Mouse (Mus musculus): ENCODE data around the gene Gm49510. TPM values are rescaled to one million over a fixed set of nuclear protein-coding genes. Genes with fewer than 3 reads are reported as not detected.

Gm49510 gene
- total and polyA plus RNA-seq, 3 experiments = 0.17 to 0.27 TPM; not detected in 1

- no peaks in the 10 kb centered on the region for H3K27me3 ChIP-seq (ENCODE audit: control insufficient read depth in 1 of 2, insufficient read depth in 2 of 2, low read length in 2 of 2)
- no peaks in the 10 kb centered on the region for H3K9me3 ChIP-seq (replicated peaks; ENCODE audit: insufficient read depth, low read length)
- DNase-seq (ENCODE audit: low read depth, low spot score) = no peak
- no peak overlapping the region for H3K9ac ChIP-seq (ENCODE audit: control insufficient read depth, low read depth, low read length, poor library complexity, severe bottlenecking)
- no peak overlapping the region for H3K27ac ChIP-seq (ENCODE audit: control insufficient read depth, low read depth, low read length)
- H3K4me1 ChIP-seq (ENCODE audit: control insufficient read depth in 1 of 2, insufficient read depth in 2 of 2, low read length in 2 of 2) = peaks cover 7 to 15% of the 10 kb centered on the region in 2 experiments
- peaks cover 0 to 5% of the 10 kb centered on the region in 2 experiments; a peak in 1 of 4 replicates for H3K36me3 ChIP-seq (ENCODE audit: control insufficient read depth in 1 of 2, insufficient read depth in 2 of 2, low read length in 2 of 2)
- H3K4me3 ChIP-seq (ENCODE audit: control insufficient read depth in 1 of 2, insufficient read depth in 1 of 2, low read depth in 2 of 2, low read length in 2 of 2) = no peak overlapping the region
- H3K79me2 ChIP-seq (ENCODE audit: control insufficient read depth, insufficient read depth, low read length, poor library complexity) = no peaks in the 10 kb centered on the region
- TF ChIP-seq POLR2A (IDR thresholded peaks at IDR 0.05; ENCODE audit: control insufficient read depth in 1 of 2, insufficient read depth in 1 of 2, low read depth in 1 of 2, low read length in 2 of 2, poor library complexity in 1 of 2) (no peak), EP300 (IDR thresholded peaks at IDR 0.05; ENCODE audit: low read depth in 1 of 2, low read length in 2 of 2) (no peak), ZMIZ1 (IDR thresholded peaks at IDR 0.05; ENCODE audit: low read depth, low read length) (no peak), TCF12 (IDR thresholded peaks at IDR 0.05; ENCODE audit: low read depth, low read length) (no peak), TBP (IDR thresholded peaks at IDR 0.05; ENCODE audit: low read depth, low read length) (no peak), MYC (IDR thresholded peaks at IDR 0.05; ENCODE audit: low read depth, low read length) (no peak), MYB (IDR thresholded peaks at IDR 0.05; ENCODE audit: low read depth, low read length) (no peak), MAZ (IDR thresholded peaks at IDR 0.05; ENCODE audit: low read depth, low read length) (no peak), UBTF (IDR thresholded peaks at IDR 0.05; ENCODE audit: borderline replicate concordance, insufficient read depth, low read depth, low read length) (no peak), MAX (IDR thresholded peaks at IDR 0.05; ENCODE audit: low read length) (no peak), CHD2 (IDR thresholded peaks at IDR 0.05; ENCODE audit: low read length) (no peak), SIN3A (IDR thresholded peaks at IDR 0.05; ENCODE audit: low read length) (no peak), KAT2A (conservative IDR thresholded peaks at IDR 0.05; ENCODE audit: low read depth, low read length) (no peak), ZC3H11A (IDR thresholded peaks at IDR 0.05; ENCODE audit: low read depth, low read length) (no peak), POLR2AphosphoS2 (IDR thresholded peaks at IDR 0.05; ENCODE audit: low read length) (no peak), MXI1 (IDR thresholded peaks at IDR 0.05; ENCODE audit: low read depth, low read length) (no peak)
Measured at GRCm38 (mm10) chr15:78862280-78862679, 37.2 kb upstream of the Gm49510 start.

GRCm38 (mm10) chr15:78863154-78863553, 36.3 kb upstream of the Gm49510 start:
- Histone ChIP-seq H3K4me1 (ENCODE audit: control insufficient read depth in 1 of 2, insufficient read depth in 2 of 2, low read length in 2 of 2) (peaks cover 7 to 15% of the 10 kb centered on the region in 2 experiments), H3K36me3 (ENCODE audit: control insufficient read depth in 1 of 2, insufficient read depth in 2 of 2, low read length in 2 of 2) (peaks cover 0 to 5% of the 10 kb centered on the region in 2 experiments; a peak in 1 of 4 replicates), H3K27me3 (ENCODE audit: control insufficient read depth in 1 of 2, insufficient read depth in 2 of 2, low read length in 2 of 2) (no peaks in the 10 kb centered on the region), H3K9ac (ENCODE audit: control insufficient read depth, low read depth, low read length, poor library complexity, severe bottlenecking) (no peak overlapping the region), H3K79me2 (ENCODE audit: control insufficient read depth, insufficient read depth, low read length, poor library complexity) (no peaks in the 10 kb centered on the region), H3K27ac (ENCODE audit: control insufficient read depth, low read depth, low read length) (no peak overlapping the region), H3K9me3 (replicated peaks; ENCODE audit: insufficient read depth, low read length) (no peaks in the 10 kb centered on the region), H3K4me3 (ENCODE audit: control insufficient read depth in 1 of 2, insufficient read depth in 1 of 2, low read depth in 2 of 2, low read length in 2 of 2) (no peak overlapping the region)
- no peak for TF ChIP-seq MEF2A (IDR thresholded peaks at IDR 0.05; ENCODE audit: extremely low read depth, insufficient replicate concordance, low read depth, low read length, poor library complexity, severe bottlenecking)
- peak in 1 of 2 experiments; percentile 36; a peak in 1 of 4 replicates for TF ChIP-seq USF2 (IDR thresholded peaks at IDR 0.05; ENCODE audit: borderline replicate concordance in 1 of 2, insufficient read depth in 1 of 2, low read depth in 1 of 2, low read length in 2 of 2)
- TF ChIP-seq USF1 (IDR thresholded peaks at IDR 0.05; ENCODE audit: low read depth, low read length) = peak; percentile 84
- no peak for DNase-seq (ENCODE audit: low read depth, low spot score)

Measured in MEL (cell line).